11 mouse cellular contexts compared by ENCODE assay signal in genomic region chr4:32106664-32107171, GRCm38 (mm10).
DNase-seq lines count a peak whose midpoint lies in the region; ATAC-seq lines count a peak whose summit lies in the region.
"Had no signal": no experiment of that assay in that cellular context is flagged by ENCODE, and none has a peak within 500 bp of the region (broad histone marks: within the 10 kb centered on the region; RNA-seq: fewer than 3 reads in every experiment).

No protein-coding gene starts in this region.

- 9% methylated on average over 5 of the region's 5 CpGs for WGBS in hindbrain, embryonic 12.5 days
- 12% methylated on average over 5 of the region's 5 CpGs for WGBS in midbrain, embryonic 16.5 days

- peaks cover 8% of the 10 kb centered on the region for H3K4me1 ChIP-seq in hindbrain, embryonic 12.5 days
- H3K4me1 ChIP-seq in midbrain, embryonic 16.5 days (ENCODE audit: control insufficient read depth, insufficient read depth, low read length), result peaks cover 13% of the 10 kb centered on the region

- no peak overlapping the region for H3K9ac ChIP-seq in hindbrain, embryonic 12.5 days
- H3K9ac ChIP-seq in midbrain, embryonic 16.5 days (ENCODE audit: low read depth, low read length), result no peak overlapping the region

- peak overlapping the region; percentile 66 for H3K27ac ChIP-seq in hindbrain, embryonic 12.5 days
- peak overlapping the region; percentile 48 for H3K27ac ChIP-seq in midbrain, embryonic 16.5 days (ENCODE audit: low read length)
- H3K27ac ChIP-seq: limb, embryonic 10.5 days had no signal

- no peak overlapping the region for H3K4me3 ChIP-seq in hindbrain, embryonic 12.5 days
- no peak overlapping the region for H3K4me3 ChIP-seq in midbrain, embryonic 16.5 days (ENCODE audit: low read depth, low read length)
- H3K4me3 ChIP-seq: limb, embryonic 10.5 days had no signal

- peak; percentile 60 for ATAC-seq in hindbrain, embryonic 12.5 days (ENCODE audit: low FRiP score)
- ATAC-seq in midbrain, embryonic 16.5 days, result peak; percentile 58; the same call in 1 of the 2 replicates
- ATAC-seq: lung, postnatal 0 days had no signal

- H3K9me3 ChIP-seq in hindbrain, embryonic 12.5 days (replicated peaks), result no peaks in the 10 kb centered on the region
- no peaks in the 10 kb centered on the region for H3K9me3 ChIP-seq in midbrain, embryonic 16.5 days (replicated peaks; ENCODE audit: control insufficient read depth, low read length, poor library complexity, severe bottlenecking)
- H3K9me3 ChIP-seq: G1E; limb, embryonic 10.5 days had no signal

- no peaks in the 10 kb centered on the region for H3K36me3 ChIP-seq in hindbrain, embryonic 12.5 days
- H3K36me3 ChIP-seq in midbrain, embryonic 16.5 days (ENCODE audit: control insufficient read depth, insufficient read depth, low read length), result no peaks in the 10 kb centered on the region
- H3K36me3 ChIP-seq: G1E; limb, embryonic 10.5 days had no signal

- H3K4me2 ChIP-seq in hindbrain, embryonic 12.5 days (replicated peaks), result no peak overlapping the region
- H3K4me2 ChIP-seq in midbrain, embryonic 16.5 days (ENCODE audit: low read length), result no peak overlapping the region

- H3K27me3 ChIP-seq in hindbrain, embryonic 12.5 days, result no peaks in the 10 kb centered on the region
- no peaks in the 10 kb centered on the region for H3K27me3 ChIP-seq in midbrain, embryonic 16.5 days (ENCODE audit: control insufficient read depth, insufficient read depth, low read depth, low read length)

- DNase-seq in R1 (ENCODE audit: low read depth, low spot score), result peak; percentile 25
- DNase-seq in embryo, embryonic 10.5 days (ENCODE audit: low spot score), result peak; percentile 16
- DNase-seq in urinary bladder, postnatal 36 days (ENCODE audit: low spot score in 2 of 2), result no peak
- DNase-seq in adrenal gland, adult (ENCODE audit: inconsistent age in 2 of 2, low spot score in 1 of 2), result no peak
- DNase-seq in lung, postnatal 36 days, result no peak
- DNase-seq: thymus, adult 18-20 months had no signal

Comparison
In these comparisons a context has a peak if more than half of its experiments do, and no peak if none do; other contexts are left out.
1. DNase-seq: peak in R1 (single experiment) and embryo, embryonic 10.5 days (single experiment); none in urinary bladder, postnatal 36 days (0 of 2), adrenal gland, adult (0 of 2) and lung, postnatal 36 days (single experiment).